Mouse (Mus musculus) embryonic facial prominence, embryonic 11.5 days (tissue): ENCODE data around the gene Lce6a. TPM values are rescaled to one million over a fixed set of nuclear protein-coding genes. Genes with fewer than 3 reads are reported as not detected.

ENCODE experiments used
- ATAC-seq: fragments of 200-750 bp; cut with Nextera tagmentation; replicated peaks from 2 replicates; pipeline ENCODE4 v1.8.0; 2017; ENCODE audit warnings: low read depth; ENCODE audit not compliant: insufficient number of reproducible peaks, low FRiP score, low TSS enrichment
- DNase-seq: peaks from one replicate; pipeline ENCODE4 v3.0.0-alpha.2; 2015; ENCODE audit warnings: low spot score
- H3K27ac ChIP-seq: fragments of 300-500 bp; sonication (generic); replicated peaks from 2 replicates; pipeline ENCODE4 v1.5.1; 2014; ENCODE audit warnings: mild to moderate bottlenecking, low read depth, low read length, control low read depth
- H3K27me3 ChIP-seq: fragments of 300-500 bp; sonication (generic); 2 replicates; pipeline ENCODE4 v1.6.1; 2014; ENCODE audit warnings: mild to moderate bottlenecking, low read length, moderate library complexity, mixed read lengths; ENCODE audit not compliant: control insufficient read depth, insufficient read depth
- H3K36me3 ChIP-seq: fragments of 300-500 bp; sonication (generic); replicated peaks from 2 replicates; pipeline ENCODE4 v1.6.1; 2014; ENCODE audit warnings: low read depth, mild to moderate bottlenecking, low read length, moderate library complexity, mixed read lengths; ENCODE audit not compliant: control insufficient read depth, insufficient read depth
- H3K4me1 ChIP-seq: fragments of 300-500 bp; sonication (generic); 2 replicates; pipeline ENCODE4 v1.6.1; 2014; ENCODE audit warnings: low read length, mixed read lengths; ENCODE audit not compliant: control insufficient read depth, insufficient read depth
- H3K4me2 ChIP-seq: fragments of 300-500 bp; sonication (generic); 2 replicates; pipeline ENCODE4 v1.6.1; 2014; ENCODE audit warnings: low read depth, mild to moderate bottlenecking, control low read depth, low read length, moderate library complexity
- H3K4me3 ChIP-seq: fragments of 300-500 bp; sonication (generic); 2 replicates; pipeline ENCODE4 v1.5.1; 2014; ENCODE audit warnings: low read depth, low read length, control low read depth
- H3K9ac ChIP-seq: fragments of 300-500 bp; sonication (generic); replicated peaks from 2 replicates; pipeline ENCODE4 v1.6.1; 2014; ENCODE audit warnings: mild to moderate bottlenecking, control low read depth, low read length
- H3K9me3 ChIP-seq: fragments of 300-500 bp; sonication (generic); replicated peaks from 2 replicates; pipeline ENCODE4 v1.6.1; 2016; ENCODE audit warnings: mild to moderate bottlenecking, low read length, inconsistent platforms, mixed read lengths; ENCODE audit not compliant: control insufficient read depth
- WGBS: fragments of 180-500 bp; shearing (Covaris S2); extraction: QIAGEN DNeasy Blood & Tissue Kit; methylation state at CpG from one replicate; pipeline ENCODE4 v1.1.7; 2014; 5-methylcytosine and 5-hydroxymethylcytosine counted together
- polyA plus RNA-seq: library from polyadenylated mRNA; unstranded; fragments of >200 nt; fragmentation: Nextera tagmentation; extraction: Ambion mirVana; gene quantifications from 2 replicates; pipeline ENCODE4 v1.2.1, GENCODE M21; 2014

Lce6a gene
- polyA plus RNA-seq, result not detected in 2 replicates

GRCm38 (mm10) chr3:92621560-92621959 lies at the start of gene Lce6a:
Gene Lce6a, minus strand, starts transcription at chr3:92621660.
- 94% methylated on average over 2 of the region's 2 CpGs for WGBS
- Histone ChIP-seq H3K9ac (no peak within 1 kb of the TSS), H3K9me3 (no peaks in the 10 kb centered on the region), H3K4me3 (no peak within 1 kb of the TSS), H3K27ac (no peak within 1 kb of the TSS), H3K4me2 (no peak within 1 kb of the TSS), H3K27me3 (no peaks in the 10 kb centered on the region), H3K4me1 (no peaks in the 10 kb centered on the region), H3K36me3 (no peaks in the 10 kb centered on the region)
- DNase-seq (no peak), ATAC-seq (no peak)

- Histone ChIP-seq H3K27ac (no peak within 1 kb of the TSS), H3K9me3 (no peaks in the 10 kb centered on the region), H3K4me3 (no peak within 1 kb of the TSS), H3K27me3 (no peaks in the 10 kb centered on the region), H3K4me1 (no peaks in the 10 kb centered on the region), H3K36me3 (no peaks in the 10 kb centered on the region), H3K9ac (no peak within 1 kb of the TSS), H3K4me2 (no peak within 1 kb of the TSS)
- ATAC-seq (no peak), DNase-seq (no peak)
These were observed 48.8 kb upstream of the Lce6a start, which contains the start of gene Lce1a2 for GRCm38 (mm10) chr3:92670215-92670614. Gene Lce1a2, minus strand, starts transcription at chr3:92670315.

GRCm38 (mm10) chr3:92656826-92657225 lies 35.4 kb upstream of the Lce6a start, which contains the start of gene Lce1b:
Gene Lce1b, minus strand, starts transcription at chr3:92656926.
- Histone ChIP-seq H3K4me2 (no peak within 1 kb of the TSS), H3K36me3 (no peaks in the 10 kb centered on the region), H3K9me3 (no peaks in the 10 kb centered on the region), H3K27me3 (no peaks in the 10 kb centered on the region), H3K9ac (no peak within 1 kb of the TSS), H3K27ac (no peak within 1 kb of the TSS), H3K4me1 (no peaks in the 10 kb centered on the region), H3K4me3 (no peak within 1 kb of the TSS)
- ATAC-seq (no peak), DNase-seq (no peak)

- DNase-seq (no peak), ATAC-seq (no peak)
- H3K9me3 ChIP-seq, result no peaks in the 10 kb centered on the region
- H3K27me3 ChIP-seq, result no peaks in the 10 kb centered on the region
- 76% methylated on average over 1 of the region's 1 CpGs for WGBS
- no peak within 1 kb of the TSS for H3K27ac ChIP-seq
- H3K4me1 ChIP-seq, result no peaks in the 10 kb centered on the region
- no peaks in the 10 kb centered on the region for H3K36me3 ChIP-seq
- H3K4me2 ChIP-seq, result no peak within 1 kb of the TSS
- H3K4me3 ChIP-seq, result no peak within 1 kb of the TSS
- H3K9ac ChIP-seq, result no peak within 1 kb of the TSS
These were observed 26.7 kb upstream of the Lce6a start, which contains the start of gene Lce1a1 for GRCm38 (mm10) chr3:92648207-92648606. Gene Lce1a1, minus strand, starts transcription at chr3:92648307.

GRCm38 (mm10) chr3:92639854-92640253 lies 18.4 kb upstream of the Lce6a start:
- Histone ChIP-seq H3K4me2 (no peak overlapping the region), H3K4me1 (no peaks in the 10 kb centered on the region), H3K9me3 (no peaks in the 10 kb centered on the region), H3K27me3 (no peaks in the 10 kb centered on the region), H3K36me3 (no peaks in the 10 kb centered on the region), H3K4me3 (no peak overlapping the region), H3K9ac (no peak overlapping the region), H3K27ac (no peak overlapping the region)
- 92% methylated on average over 15 of the region's 15 CpGs for WGBS
- DNase-seq, result no peak
- ATAC-seq, result no peak

GRCm38 (mm10) chr3:92638653-92638991 lies 17.2 kb upstream of the Lce6a start:
- no peak for ATAC-seq
- H3K9me3 ChIP-seq, result no peaks in the 10 kb centered on the region
- H3K9ac ChIP-seq, result no peak overlapping the region
- no peaks in the 10 kb centered on the region for H3K36me3 ChIP-seq
- no peak overlapping the region for H3K27ac ChIP-seq
- no peak overlapping the region for H3K4me2 ChIP-seq
- no peaks in the 10 kb centered on the region for H3K27me3 ChIP-seq
- WGBS, result 81% methylated on average over 3 of the region's 3 CpGs
- no peak for DNase-seq
- no peak overlapping the region for H3K4me3 ChIP-seq
- H3K4me1 ChIP-seq, result no peaks in the 10 kb centered on the region

GRCm38 (mm10) chr3:92637745-92638652 lies 16.5 kb upstream of the Lce6a start:
- no peak overlapping the region for H3K9ac ChIP-seq
- no peak overlapping the region for H3K27ac ChIP-seq
- ATAC-seq (no peak), DNase-seq (no peak)
- H3K36me3 ChIP-seq, result no peaks in the 10 kb centered on the region
- no peak overlapping the region for H3K4me2 ChIP-seq
- H3K4me1 ChIP-seq, result no peaks in the 10 kb centered on the region
- no peak overlapping the region for H3K4me3 ChIP-seq
- WGBS, result 42% methylated on average over 1 of the region's 1 CpGs
- no peaks in the 10 kb centered on the region for H3K9me3 ChIP-seq
- no peaks in the 10 kb centered on the region for H3K27me3 ChIP-seq

GRCm38 (mm10) chr3:92609804-92610203 lies 11.7 kb downstream of the Lce6a start:
- H3K27ac ChIP-seq, result no peak overlapping the region
- H3K9me3 ChIP-seq, result no peaks in the 10 kb centered on the region
- H3K9ac ChIP-seq, result no peak overlapping the region
- ATAC-seq (no peak), DNase-seq (no peak)
- H3K27me3 ChIP-seq, result no peaks in the 10 kb centered on the region
- no peaks in the 10 kb centered on the region for H3K4me1 ChIP-seq
- H3K4me2 ChIP-seq, result no peak overlapping the region
- H3K4me3 ChIP-seq, result no peak overlapping the region
- 58% methylated on average over 1 of the region's 1 CpGs for WGBS
- no peaks in the 10 kb centered on the region for H3K36me3 ChIP-seq
